In genomic region chr14:20479291-20480194, GRCm38 (mm10) we compare ENCODE assay signal across 8 mouse cellular contexts. TPM values are rescaled to one million over a fixed set of nuclear protein-coding genes. Genes with fewer than 3 reads are reported as not detected.
DNase-seq lines count a peak whose midpoint lies in the region; ATAC-seq and TF ChIP-seq lines count a peak whose summit lies in the region.

Gene Anxa7, minus strand, starts transcription at chr14:20480133.

- peak within 1 kb of the TSS; percentile 44; the same call in 1 of the 2 replicates for H3K27ac ChIP-seq in forebrain, embryonic 12.5 days
- peak within 1 kb of the TSS; percentile 79 for H3K27ac ChIP-seq in heart, postnatal 0 days (ENCODE audit: low read depth)
- peak within 1 kb of the TSS; percentile 95 for H3K27ac ChIP-seq in liver, postnatal 0 days (ENCODE audit: low read depth)
- no peak within 1 kb of the TSS for H3K27ac ChIP-seq in neural tube, embryonic 15.5 days (replicated peaks)

- H3K36me3 ChIP-seq in E14TG2a.4 (ENCODE audit: insufficient read depth, low read length) = peaks cover 18% of the 10 kb centered on the region
- peaks cover 8% of the 10 kb centered on the region for H3K36me3 ChIP-seq in forebrain, embryonic 12.5 days (replicated peaks)
- H3K36me3 ChIP-seq in heart, postnatal 0 days (replicated peaks; ENCODE audit: control insufficient read depth, insufficient read depth, low read length) = peaks cover 12% of the 10 kb centered on the region; the same call in 1 of the 2 replicates
- peaks cover 3% of the 10 kb centered on the region; the same call in 1 of the 2 replicates for H3K36me3 ChIP-seq in liver, postnatal 0 days (replicated peaks; ENCODE audit: insufficient read depth, low read length)
- H3K36me3 ChIP-seq in neural tube, embryonic 15.5 days = peaks cover 9% of the 10 kb centered on the region; the same call in 1 of the 2 replicates

- TF ChIP-seq CTCF in E14TG2a.4 (conservative IDR thresholded peaks at IDR 0.05; ENCODE audit: low read length) = no peak
- peak; percentile 16; the same call in 1 of the 2 replicates for TF ChIP-seq CTCF in heart, postnatal 0 days (IDR thresholded peaks at IDR 0.05; ENCODE audit: low read depth)
- TF ChIP-seq CTCF in liver, postnatal 0 days (IDR thresholded peaks at IDR 0.05; ENCODE audit: low read depth) = peak; percentile 35

- no peaks in the 10 kb centered on the region for H3K27me3 ChIP-seq in E14TG2a.4 (ENCODE audit: insufficient read depth, low read length)
- 0 out of 2 replicates have a peak, but pooled peaks cover 10% of the 10 kb centered on the region for H3K27me3 ChIP-seq in forebrain, embryonic 12.5 days
- no peaks in the 10 kb centered on the region for H3K27me3 ChIP-seq in heart, postnatal 0 days (ENCODE audit: control insufficient read depth, insufficient read depth, low read length)
- H3K27me3 ChIP-seq in liver, postnatal 0 days (ENCODE audit: insufficient read depth, low read length) = no peaks in the 10 kb centered on the region
- no peaks in the 10 kb centered on the region for H3K27me3 ChIP-seq in neural tube, embryonic 15.5 days (replicated peaks)

- H3K9me3 ChIP-seq in E14TG2a.4 (ENCODE audit: low read length) = no peaks in the 10 kb centered on the region
- H3K9me3 ChIP-seq in forebrain, embryonic 12.5 days = no peaks in the 10 kb centered on the region
- H3K9me3 ChIP-seq in heart, postnatal 0 days (replicated peaks; ENCODE audit: control insufficient read depth, low read length) = no peaks in the 10 kb centered on the region
- no peaks in the 10 kb centered on the region for H3K9me3 ChIP-seq in liver, postnatal 0 days (ENCODE audit: low read length)
- H3K9me3 ChIP-seq in neural tube, embryonic 15.5 days (replicated peaks) = no peaks in the 10 kb centered on the region

- ATAC-seq in forebrain, embryonic 12.5 days (ENCODE audit: low FRiP score) = peak; percentile 75; the same call in 1 of the 2 replicates
- peak; percentile 69 for ATAC-seq in heart, postnatal 0 days (ENCODE audit: insufficient read depth, low read depth)
- ATAC-seq in liver, postnatal 0 days = peak; percentile 83
- ATAC-seq in neural tube, embryonic 15.5 days (ENCODE audit: low FRiP score) = peak; percentile 84

- TF ChIP-seq EP300 in heart, postnatal 0 days (IDR thresholded peaks at IDR 0.05; ENCODE audit: low read depth) = no peak
- TF ChIP-seq EP300 in liver, postnatal 0 days (IDR thresholded peaks at IDR 0.05; ENCODE audit: low read depth) = no peak

- DNase-seq in c-Kit-positive CD71-positive TER-119-positive erythroid progenitor cells, embryonic 14.5 days (ENCODE audit: low spot score) = peak; percentile 66
- peak; percentile 77 for DNase-seq in heart, postnatal 0 days (ENCODE audit: low spot score)
- peak; percentile 93 for DNase-seq in large intestine, adult 2 months (ENCODE audit: low read depth, low spot score)
- peak; percentile 89 for DNase-seq in liver, postnatal 0 days
- DNase-seq in testis, postnatal 14 days (ENCODE audit: low spot score) = peak; percentile 78

- 2% methylated on average over 48 of the region's 48 CpGs for WGBS in forebrain, embryonic 12.5 days
- WGBS in heart, postnatal 0 days = under 1% methylated on average over 48 of the region's 48 CpGs
- under 1% methylated on average over 48 of the region's 48 CpGs for WGBS in large intestine, adult 2 months
- under 1% methylated on average over 48 of the region's 48 CpGs for WGBS in liver, postnatal 0 days (ENCODE audit: insufficient replicate concordance)
- WGBS in neural tube, embryonic 15.5 days = 1% methylated on average over 48 of the region's 48 CpGs

- H3K4me3 ChIP-seq in E14TG2a.4 (replicated peaks; ENCODE audit: low read length) = peak within 1 kb of the TSS; percentile 87
- peak within 1 kb of the TSS; percentile 62 for H3K4me3 ChIP-seq in forebrain, embryonic 12.5 days (replicated peaks)
- H3K4me3 ChIP-seq in heart, postnatal 0 days (ENCODE audit: low read depth, low read length) = peak within 1 kb of the TSS; percentile 83
- H3K4me3 ChIP-seq in liver, postnatal 0 days (ENCODE audit: low read depth, low read length) = peak within 1 kb of the TSS; percentile 93
- H3K4me3 ChIP-seq in neural tube, embryonic 15.5 days (replicated peaks) = peak within 1 kb of the TSS; percentile 61

- peaks cover 60% of the 10 kb centered on the region for H3K4me1 ChIP-seq in E14TG2a.4 (replicated peaks; ENCODE audit: low read depth, low read length)
- H3K4me1 ChIP-seq in forebrain, embryonic 12.5 days = peaks cover 3% of the 10 kb centered on the region; the same call in 1 of the 2 replicates
- peaks cover 20% of the 10 kb centered on the region for H3K4me1 ChIP-seq in heart, postnatal 0 days (ENCODE audit: control insufficient read depth, insufficient read depth)
- peaks cover 19% of the 10 kb centered on the region for H3K4me1 ChIP-seq in liver, postnatal 0 days (ENCODE audit: insufficient read depth)
- peaks cover 9% of the 10 kb centered on the region for H3K4me1 ChIP-seq in neural tube, embryonic 15.5 days

- peak within 1 kb of the TSS; percentile 63 for H3K9ac ChIP-seq in forebrain, embryonic 12.5 days
- H3K9ac ChIP-seq in heart, postnatal 0 days (replicated peaks; ENCODE audit: low read depth, low read length) = peak within 1 kb of the TSS; percentile 73
- H3K9ac ChIP-seq in liver, postnatal 0 days (replicated peaks) = peak within 1 kb of the TSS; percentile 91
- peak within 1 kb of the TSS; percentile 48 for H3K9ac ChIP-seq in neural tube, embryonic 15.5 days (replicated peaks)

- peak within 1 kb of the TSS; percentile 86 for H3K4me2 ChIP-seq in forebrain, embryonic 12.5 days
- peak within 1 kb of the TSS; percentile 97 for H3K4me2 ChIP-seq in heart, postnatal 0 days (ENCODE audit: low read depth, low read length)
- peak within 1 kb of the TSS; percentile 92 for H3K4me2 ChIP-seq in liver, postnatal 0 days (ENCODE audit: low read depth, low read length)
- H3K4me2 ChIP-seq in neural tube, embryonic 15.5 days = peak within 1 kb of the TSS; percentile 90

RNA-seq across cellular contexts. Expression of gene Anxa7, which starts in this region (rescaled TPM):
- 10.0 and 13.0 TPM in 2 replicates for polyA plus RNA-seq in forebrain, embryonic 12.5 days (2016; fragmentation: Nextera tagmentation; extraction: Ambion mirVana)
- 93.4 and 108 TPM in 2 replicates for total RNA-seq in heart, postnatal 0 days (2014; rRNA removed; ENCODE audit: low replicate concordance)
- 37.5 and 39.3 TPM in 2 replicates for polyA plus RNA-seq in heart, postnatal 0 days (2015; fragmentation: Nextera tagmentation; extraction: Ambion mirVana)
- polyA plus RNA-seq in large intestine, adult 2 months (2012; rRNA removed) = 49.6 and 52.9 TPM in 2 replicates
- 26.1 and 29.2 TPM in 2 replicates for polyA plus RNA-seq in liver, postnatal 0 days (2015; fragmentation: Nextera tagmentation; extraction: Ambion mirVana)
- polyA plus RNA-seq in neural tube, embryonic 15.5 days (2015; fragmentation: Nextera tagmentation; extraction: Ambion mirVana) = 18.0 and 29.8 TPM in 2 replicates
